Mouse (Mus musculus) G1E (cell line): ENCODE measurements around the gene Chrnb1. TPM values are rescaled to one million over a fixed set of nuclear protein-coding genes. Genes with fewer than 3 reads are reported as not detected.

Experiments
- ATAC-seq: 2 replicates; pipeline ENCODE4 v1.8.0; 2016; ENCODE audit warnings: mild to moderate bottlenecking; ENCODE audit not compliant: insufficient number of reproducible peaks, poor library complexity, low FRiP score, severe bottlenecking; ENCODE audit errors: extremely low read depth
- DNase-seq: peaks from one replicate; pipeline ENCODE4 v3.0.0; 2012; ENCODE audit warnings: low spot score
- H3K27me3 ChIP-seq: 2 replicates; pipeline ENCODE4 v1.6.1; 2012; ENCODE audit warnings: mild to moderate bottlenecking, low read length, inconsistent platforms; ENCODE audit not compliant: insufficient read depth
- H3K36me3 ChIP-seq: replicated peaks from 2 replicates; pipeline ENCODE3; 2012; ENCODE audit warnings: mild to moderate bottlenecking, inconsistent platforms
- H3K4me1 ChIP-seq: 2 replicates; pipeline ENCODE4 v1.6.1; 2012; ENCODE audit warnings: low read depth, low read length, inconsistent platforms, mixed read lengths; ENCODE audit not compliant: insufficient read depth
- H3K4me3 ChIP-seq: 2 replicates; pipeline ENCODE4 v1.5.1; 2012; ENCODE audit warnings: low read depth, mild to moderate bottlenecking, inconsistent platforms, low read length, moderate library complexity, mixed read lengths
- H3K9me3 ChIP-seq: replicated peaks from 2 replicates; pipeline ENCODE4 v1.6.1; 2012; ENCODE audit warnings: inconsistent platforms
- CTCF ChIP-seq: IDR thresholded peaks from 2 replicates; pipeline ENCODE4 v1.5.1; 2012; ENCODE audit warnings: low read depth, low read length, inconsistent platforms, mixed read lengths
- GATA1 ChIP-seq: IDR thresholded peaks from 2 replicates; pipeline ENCODE4 v1.6.1; 2012; ENCODE audit warnings: borderline replicate concordance, low read length, inconsistent platforms, mixed read lengths
- GATA2 ChIP-seq: IDR thresholded peaks from 2 replicates; pipeline ENCODE4 v1.6.1; 2012; ENCODE audit warnings: low read depth, low read length, inconsistent platforms, borderline replicate concordance
- POLR2AphosphoS5 ChIP-seq: IDR thresholded peaks from 2 replicates; pipeline ENCODE4 v1.6.1; 2012; ENCODE audit warnings: low read depth, low read length, inconsistent platforms; ENCODE audit not compliant: insufficient replicate concordance
- TAL1 ChIP-seq: conservative IDR thresholded peaks from 2 replicates; pipeline ENCODE4 v1.6.1; 2012; ENCODE audit warnings: low read depth, low read length, inconsistent platforms, mixed read lengths
- polyA plus RNA-seq: library from polyadenylated mRNA; stranded (reverse); fragments of >175 nt; gene quantifications from 2 replicates; pipeline ENCODE4 v1.2.3, GENCODE M21; 2012
- total RNA-seq, 2 experiments: library from RNA; stranded (forward) in 1 of 2; stranded (reverse) in 1 of 2; fragments of 200-1000 nt in 1 of 2; fragments of >200 nt in 1 of 2; fragmentation: Nextera tagmentation in 1 of 2; gene quantifications; 2 replicates each; pipeline ENCODE4 v1.2.3; 2014 to 2017

Gene Chrnb1
- total and polyA plus RNA-seq, 3 experiments = 0.50 to 2.8 (median 1.2) TPM

GRCm38 (mm10) chr11:69789431-69789830, 6.3 kb downstream of the Chrnb1 start:
- DNase-seq (no peak), ATAC-seq (no peak)
- H3K4me1 ChIP-seq = peaks cover 25% of the 10 kb centered on the region
- no peaks in the 10 kb centered on the region for H3K36me3 ChIP-seq
- peaks cover 31% of the 10 kb centered on the region for H3K27me3 ChIP-seq
- H3K9me3 ChIP-seq = no peaks in the 10 kb centered on the region
- no peak overlapping the region for H3K4me3 ChIP-seq
- TF ChIP-seq GATA2 = no peak
- no peak for TF ChIP-seq TAL1
- TF ChIP-seq POLR2AphosphoS5 = no peak
- no peak for TF ChIP-seq CTCF
- no peak for TF ChIP-seq GATA1

- Histone ChIP-seq H3K27me3 (peaks cover 17% of the 10 kb centered on the region), H3K4me3 (no peak overlapping the region), H3K4me1 (peaks cover 24% of the 10 kb centered on the region), H3K9me3 (no peaks in the 10 kb centered on the region), H3K36me3 (no peaks in the 10 kb centered on the region)
- DNase-seq = no peak
- no peak for ATAC-seq
- TF ChIP-seq POLR2AphosphoS5 = no peak
- no peak for TF ChIP-seq GATA2
Observed at GRCm38 (mm10) chr11:69787306-69787705, 8.4 kb downstream of the Chrnb1 start.

- Histone ChIP-seq H3K9me3 (no peaks in the 10 kb centered on the region), H3K27me3 (peaks cover 21% of the 10 kb centered on the region), H3K4me3 (peak overlapping the region; percentile 65), H3K4me1 (peaks cover 24% of the 10 kb centered on the region), H3K36me3 (no peaks in the 10 kb centered on the region)
- DNase-seq (peak; percentile 62), ATAC-seq (peak; percentile 76)
- TF ChIP-seq TAL1 (no peak), GATA2 (no peak), POLR2AphosphoS5 (no peak), CTCF (no peak), GATA1 (no peak)
Observed at GRCm38 (mm10) chr11:69784793-69785272, 10.9 kb downstream of the Chrnb1 start.

GRCm38 (mm10) chr11:69781828-69782227, 13.9 kb downstream of the Chrnb1 start:
- TF ChIP-seq TAL1 (no peak), CTCF (no peak), GATA2 (no peak), POLR2AphosphoS5 (no peak), GATA1 (no peak)
- no peaks in the 10 kb centered on the region for H3K9me3 ChIP-seq
- H3K27me3 ChIP-seq = peaks cover 24% of the 10 kb centered on the region
- no peak overlapping the region for H3K4me3 ChIP-seq
- H3K4me1 ChIP-seq = peaks cover 23% of the 10 kb centered on the region
- ATAC-seq (no peak), DNase-seq (no peak)
- H3K36me3 ChIP-seq = peaks cover 20% of the 10 kb centered on the region

DNA sequence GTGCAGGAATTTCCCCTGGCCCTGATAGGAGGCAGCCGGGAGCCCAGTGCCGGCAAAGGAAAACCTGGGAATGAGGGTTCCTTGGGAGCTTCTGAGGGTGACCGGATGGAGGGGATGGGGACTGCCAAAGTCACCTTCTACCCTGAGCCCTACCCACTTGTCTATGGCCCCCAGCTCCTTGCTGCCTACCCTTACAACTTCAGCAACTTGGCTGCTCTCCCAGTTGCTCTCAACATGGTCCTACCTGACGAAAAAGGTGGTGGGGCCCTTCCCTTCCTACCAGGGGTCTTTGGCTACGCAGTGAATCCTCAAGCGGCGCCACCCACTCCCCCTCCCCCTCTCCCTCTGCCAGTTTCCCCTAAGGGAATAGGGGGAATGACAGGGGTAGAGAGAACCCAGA, 16.8 kb downstream of the Chrnb1 start:
- H3K36me3 ChIP-seq = peaks cover 42% of the 10 kb centered on the region
- TF ChIP-seq CTCF (no peak), GATA2 (no peak)
- no peak overlapping the region for H3K4me3 ChIP-seq
- ATAC-seq (no peak), DNase-seq (no peak)
- no peaks in the 10 kb centered on the region for H3K9me3 ChIP-seq
- peaks cover 28% of the 10 kb centered on the region for H3K27me3 ChIP-seq
- peaks cover 8% of the 10 kb centered on the region for H3K4me1 ChIP-seq

- no peak for ATAC-seq
- Histone ChIP-seq H3K36me3 (peaks cover 43% of the 10 kb centered on the region), H3K4me1 (peaks cover 7% of the 10 kb centered on the region), H3K4me3 (no peak overlapping the region), H3K27me3 (peaks cover 28% of the 10 kb centered on the region), H3K9me3 (no peaks in the 10 kb centered on the region)
- TF ChIP-seq GATA1 (no peak), POLR2AphosphoS5 (no peak), TAL1 (no peak), GATA2 (no peak), CTCF (no peak)
- DNase-seq = no peak
Observed at GRCm38 (mm10) chr11:69778258-69778982, 17.3 kb downstream of the Chrnb1 start.
